Mouse (Mus musculus) heart, adult 11 months (tissue): ENCODE measurements at regions not wholly inside any gene's neighbourhood (a gene's known extent, or its start where the extent isn't known, plus 50 kb on each side); places are given as distances from the start of the nearest gene placed in this dataset.
"Not testable (repeated sequence)": the region's sequence is repeated elsewhere in the genome, so short reads cannot be mapped to it uniquely, and the experiment has no call there.

Experiments
- DNase-seq: peaks from one replicate; pipeline ENCODE4 v3.0.0; 2022

DNA sequence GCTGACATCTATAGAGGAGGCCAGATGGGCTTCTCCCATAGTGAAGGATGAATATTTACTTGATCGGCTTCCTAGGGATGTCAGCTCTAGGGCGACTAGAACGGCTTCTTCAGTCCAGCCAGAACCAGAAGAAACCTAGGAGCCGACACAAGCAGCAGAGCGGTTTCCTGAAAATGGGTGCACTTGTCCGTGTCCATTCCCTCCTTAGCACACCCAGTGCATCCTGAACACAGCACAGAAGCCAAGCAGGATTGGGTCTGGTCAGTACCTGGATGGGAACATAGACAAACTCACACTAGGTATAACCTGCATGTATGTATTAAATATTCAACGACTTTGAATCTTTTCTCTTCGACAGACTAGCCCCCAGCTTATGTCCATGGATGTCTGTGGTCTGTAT is 407.9 kb upstream of the Cdh5 start:
- peak; percentile 74 for DNase-seq

GRCm38 (mm10) chr8:103694331-103694891 is 407.0 kb upstream of the Cdh5 start:
- peak; percentile 68 for DNase-seq

- DNase-seq, result peak; percentile 92
Measured at GRCm38 (mm10) chr8:103699016-103699520, 402.4 kb upstream of the Cdh5 start.

DNA sequence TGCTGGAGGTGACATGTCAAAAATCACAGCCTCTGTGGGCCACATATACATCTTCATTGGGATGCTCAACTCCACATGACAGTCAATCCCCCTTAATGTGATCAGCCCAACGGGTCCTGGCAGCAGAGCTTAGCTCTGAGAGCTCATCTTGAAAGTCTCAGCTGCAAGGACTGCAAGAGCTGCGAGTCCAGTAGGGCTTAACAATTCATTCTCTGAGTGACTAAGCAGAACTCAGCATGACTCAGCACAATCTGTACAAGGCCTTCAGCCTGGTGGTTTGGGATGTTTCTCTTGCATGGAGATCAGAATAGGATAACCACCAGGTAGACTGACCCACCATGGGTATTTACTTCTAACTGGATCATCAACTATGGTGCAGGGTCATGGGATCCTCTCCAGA is 399.2 kb upstream of the Cdh5 start:
- no peak for DNase-seq

DNA sequence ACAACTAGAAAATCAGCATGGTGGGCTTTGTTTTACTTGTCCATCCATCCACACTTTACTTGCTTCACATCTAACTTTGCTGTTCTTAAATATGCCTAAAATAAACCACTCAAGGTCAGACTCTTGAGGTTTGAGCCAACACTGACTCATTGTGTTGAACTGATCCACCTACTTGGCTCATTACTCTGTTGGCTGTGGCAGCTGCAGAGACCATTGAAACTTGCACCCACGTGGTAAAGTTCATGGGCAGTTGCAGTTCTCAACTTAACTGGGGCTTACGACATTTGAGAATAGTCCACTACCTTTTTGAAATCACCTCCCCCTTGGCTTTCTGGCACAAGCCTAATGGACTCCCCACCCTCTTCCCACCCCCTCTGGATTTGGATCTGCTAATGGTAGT is 395.3 kb upstream of the Cdh5 start:
- DNase-seq, result peak; percentile 93

- DNase-seq, result peak; percentile 53
Measured at GRCm38 (mm10) chr8:103710871-103711270, 390.6 kb upstream of the Cdh5 start.

- DNase-seq, result no peak
Measured at GRCm38 (mm10) chr8:103717723-103718122, 383.7 kb upstream of the Cdh5 start.

GRCm38 (mm10) chr8:103733466-103733865 is 368.0 kb upstream of the Cdh5 start:
- peak; percentile 36 for DNase-seq

- DNase-seq, result peak; percentile 97
Measured at GRCm38 (mm10) chr8:103738330-103738729, 363.1 kb upstream of the Cdh5 start.

- peak; percentile 87 for DNase-seq
Measured at GRCm38 (mm10) chr8:103741395-103741794, 360.0 kb upstream of the Cdh5 start.

GRCm38 (mm10) chr8:103748734-103749133 is 352.7 kb upstream of the Cdh5 start:
- peak; percentile 83 for DNase-seq

GRCm38 (mm10) chr8:103750278-103751097 is 350.9 kb upstream of the Cdh5 start:
- DNase-seq, result peak; percentile 66

GRCm38 (mm10) chr8:103751161-103751560 is 350.3 kb upstream of the Cdh5 start:
- peak; percentile 5 for DNase-seq

DNA sequence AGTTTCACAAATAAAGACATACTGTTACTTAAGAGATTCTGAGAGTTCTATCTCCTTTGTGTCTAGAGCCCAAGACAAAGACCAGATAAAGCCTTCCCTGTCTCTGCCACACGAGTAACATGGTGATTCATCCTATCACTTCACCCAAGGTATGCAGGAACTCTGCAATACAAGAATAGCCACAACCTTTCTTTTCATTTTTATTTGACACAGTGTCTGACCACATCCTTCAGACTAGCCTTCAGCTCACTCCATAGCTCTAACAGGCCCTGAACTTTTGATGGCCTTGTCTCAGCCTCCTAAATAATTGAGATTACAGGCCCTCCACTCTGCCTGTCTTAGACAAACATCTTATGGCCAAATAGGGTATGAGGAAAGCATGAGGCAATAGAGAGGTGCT is 337.6 kb upstream of the Cdh5 start:
- DNase-seq, result peak; percentile 8

- no peak for DNase-seq
Measured at GRCm38 (mm10) chr8:103779658-103780057, 321.8 kb upstream of the Cdh5 start.

DNA sequence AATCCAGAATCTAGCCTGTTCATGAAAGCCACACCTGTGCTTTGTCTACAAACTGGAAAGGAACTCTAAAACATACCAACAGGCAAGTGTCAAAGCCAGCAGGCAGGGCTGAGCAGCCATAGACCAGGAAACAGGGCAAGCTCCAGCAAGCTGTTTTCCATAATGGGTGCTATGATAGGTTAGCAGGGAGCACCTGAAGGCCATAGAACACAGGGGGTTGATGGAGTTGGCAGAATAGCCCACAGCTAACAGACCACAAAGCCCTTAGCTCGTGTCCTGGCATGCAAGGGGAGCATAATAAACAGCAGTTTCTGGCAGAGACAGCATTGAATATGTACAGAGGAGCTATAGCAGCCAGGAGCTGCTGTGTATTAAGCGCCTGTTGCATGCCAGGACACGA is 313.1 kb upstream of the Cdh5 start:
- DNase-seq, result peak; percentile 53

DNA sequence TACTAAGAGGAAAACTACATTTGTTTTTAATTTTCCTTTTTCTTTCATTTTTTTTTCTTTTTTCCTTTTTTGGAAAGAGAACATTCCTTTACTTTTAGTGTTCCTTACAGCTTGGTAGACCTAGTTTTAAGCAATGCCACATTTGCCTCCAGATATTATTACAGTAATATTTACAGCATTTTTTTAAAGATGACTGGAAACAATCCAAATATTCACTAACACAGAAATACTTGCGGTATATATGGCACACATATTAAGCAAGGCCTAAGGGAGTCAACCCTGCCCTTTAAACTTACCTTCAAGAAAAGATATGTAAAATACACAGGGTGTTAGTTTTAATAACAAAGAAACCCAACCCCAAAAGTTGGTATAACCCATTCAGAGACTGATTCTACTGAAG is 308.1 kb upstream of the Cdh5 start:
- DNase-seq, result no peak

- not testable (repeated sequence) for DNase-seq
Measured at GRCm38 (mm10) chr8:103798630-103799029, 302.8 kb upstream of the Cdh5 start.

- DNase-seq, result peak; percentile 97
Measured at GRCm38 (mm10) chr8:103808171-103808570, 293.3 kb upstream of the Cdh5 start.

DNA sequence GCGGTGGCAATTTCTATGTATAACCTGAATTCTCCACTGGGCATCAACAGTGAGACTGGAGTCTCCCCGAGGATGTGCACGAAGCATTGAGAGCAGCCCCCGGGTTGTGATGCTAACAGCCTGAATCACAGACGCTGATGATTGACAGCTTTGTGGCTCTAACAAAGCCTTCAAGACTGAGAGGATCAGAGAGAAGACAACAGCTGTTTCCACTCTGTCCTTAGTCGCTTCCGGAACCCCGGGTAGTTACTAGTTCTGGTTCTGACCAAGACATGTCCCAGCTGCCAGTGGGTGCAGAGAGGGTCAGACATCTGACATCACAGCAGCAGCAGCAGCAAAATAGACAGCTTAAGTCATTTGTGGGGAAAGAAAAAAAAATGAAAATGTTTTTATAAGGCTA is 292.8 kb upstream of the Cdh5 start:
- DNase-seq, result peak; percentile 98

GRCm38 (mm10) chr8:103809140-103809539 is 292.3 kb upstream of the Cdh5 start:
- DNase-seq, result no peak

DNA sequence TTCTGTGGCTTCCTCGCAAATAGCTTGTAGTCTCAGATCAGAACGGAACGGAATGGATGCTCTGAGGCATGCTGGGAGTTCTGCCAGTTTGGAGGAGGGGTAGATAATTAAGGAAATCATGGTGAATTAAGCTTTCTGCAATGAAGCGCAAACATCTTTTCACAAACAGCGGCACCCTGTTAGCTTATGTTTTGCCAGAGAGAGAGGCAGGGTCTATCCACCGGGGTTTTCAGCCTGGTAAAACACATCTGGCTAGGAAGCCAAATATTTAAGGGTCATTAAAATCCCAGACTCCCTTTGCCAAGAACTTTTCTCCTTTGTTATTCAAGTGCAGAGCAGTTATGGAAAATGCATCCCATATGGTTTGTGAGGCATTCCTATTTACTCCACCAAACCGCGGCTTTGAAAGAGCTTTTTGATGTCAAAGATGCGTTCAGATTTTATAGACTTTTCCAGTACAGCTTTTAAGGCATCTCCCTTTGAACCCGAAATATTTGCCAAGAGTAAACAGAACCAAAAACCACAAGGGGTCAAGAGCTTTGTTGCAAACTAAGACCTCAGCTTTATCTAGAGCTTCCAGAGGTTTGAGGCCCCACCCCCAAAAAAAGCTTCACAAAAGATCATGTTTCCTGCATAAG is 287.4 kb upstream of the Cdh5 start:
- DNase-seq, result peak; percentile 75

DNA sequence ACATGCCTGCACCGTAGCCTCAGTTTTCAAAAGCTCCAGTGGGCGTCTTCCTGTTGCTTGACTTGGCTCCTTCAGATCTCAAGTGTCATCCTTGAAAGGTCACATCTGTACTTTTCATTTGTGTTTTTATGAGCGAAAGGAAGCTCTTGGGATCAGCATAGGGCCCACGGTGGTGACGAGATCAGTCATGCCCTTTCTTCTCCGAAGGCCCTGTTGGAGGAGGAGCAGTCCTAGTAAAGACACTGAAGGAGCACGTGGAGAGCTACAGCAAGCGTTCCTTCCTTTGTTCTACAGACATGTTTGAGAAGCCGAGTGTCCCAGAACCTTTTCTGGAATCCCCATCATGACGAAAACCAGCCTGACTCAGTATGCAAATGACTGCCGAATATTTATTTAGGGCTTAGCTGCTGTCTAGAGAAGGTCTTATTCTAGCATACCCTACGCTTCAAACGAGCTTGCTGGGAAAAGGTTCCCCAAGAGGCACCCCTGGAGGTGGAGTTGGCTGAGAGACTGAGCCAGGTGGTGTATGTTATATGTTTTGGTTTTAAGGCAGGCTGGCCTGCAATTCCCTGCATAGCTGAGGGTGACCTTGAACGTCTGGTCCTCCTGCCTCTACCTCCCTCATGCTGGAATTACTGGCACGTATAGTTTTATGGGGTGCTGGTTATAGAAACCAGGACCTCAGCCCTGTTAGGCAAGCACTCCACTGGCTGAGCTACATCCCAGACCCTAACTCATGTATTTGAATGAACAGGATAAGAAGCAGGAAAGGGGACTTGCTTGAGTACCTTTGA is 285.1 kb upstream of the Cdh5 start:
- DNase-seq, result peak; percentile 87
